Mouse (Mus musculus) testis, adult 2 months (tissue): ENCODE results near the gene Gm12830. TPM values are rescaled to one million over a fixed set of nuclear protein-coding genes. Genes with fewer than 3 reads are reported as not detected.
A peak's percentile ranks its signal among the peaks of the same experiment; 100 is the strongest.

Experiments used
- H3K27ac ChIP-seq: fragments of 200-500 bp; 2 replicates; pipeline ENCODE4 v1.5.1; 2012; ENCODE audit warnings: low read depth, low read length; ENCODE audit not compliant: control insufficient read depth, insufficient read depth
- H3K27me3 ChIP-seq: fragments of 200-500 bp; 2 replicates; pipeline ENCODE4 v1.6.1; 2012; ENCODE audit warnings: mild to moderate bottlenecking, low read length, moderate library complexity; ENCODE audit not compliant: control insufficient read depth, insufficient read depth
- H3K36me3 ChIP-seq: fragments of 200-500 bp; 2 replicates; pipeline ENCODE4 v1.6.1; 2012; ENCODE audit warnings: mild to moderate bottlenecking, low read length; ENCODE audit not compliant: control insufficient read depth, insufficient read depth
- H3K4me1 ChIP-seq: fragments of 200-500 bp; 2 replicates; pipeline ENCODE4 v1.6.1; 2012; ENCODE audit warnings: low read length; ENCODE audit not compliant: control insufficient read depth, insufficient read depth
- H3K4me3 ChIP-seq: fragments of 200-500 bp; 2 replicates; pipeline ENCODE4 v1.5.1; 2012; ENCODE audit warnings: low read depth, mild to moderate bottlenecking, low read length, moderate library complexity, mixed read lengths; ENCODE audit not compliant: control insufficient read depth
- CTCF ChIP-seq: fragments of 200-500 bp; IDR thresholded peaks from 2 replicates; pipeline ENCODE4 v1.5.1; 2012; ENCODE audit warnings: low read depth, mild to moderate bottlenecking, inconsistent platforms, low read length, moderate library complexity; ENCODE audit not compliant: control insufficient read depth, insufficient read depth, insufficient replicate concordance
- POLR2A ChIP-seq: fragments of 200-500 bp; IDR thresholded peaks from 2 replicates; pipeline ENCODE4 v1.6.1; 2012; ENCODE audit warnings: low read depth, mild to moderate bottlenecking, inconsistent platforms, low read length, moderate library complexity; ENCODE audit not compliant: control insufficient read depth
- polyA plus RNA-seq: library from polyadenylated mRNA; depleted of rRNA; stranded (reverse); fragments of >200 nt; gene quantifications from 2 replicates; pipeline ENCODE4 v1.2.3, GENCODE M21; 2012; rRNA removed

Gm12830 gene
- polyA plus RNA-seq: not detected in 2 replicates

- TF ChIP-seq POLR2A: no peak
- no peak for TF ChIP-seq CTCF
- H3K27me3 ChIP-seq: no peaks in the 10 kb centered on the region; the same call in 1 of the 2 replicates
- no peak within 1 kb of the TSS for H3K27ac ChIP-seq
- peak within 1 kb of the TSS; percentile 56 for H3K4me3 ChIP-seq
- peaks cover 7% of the 10 kb centered on the region for H3K4me1 ChIP-seq
- H3K36me3 ChIP-seq: no peaks in the 10 kb centered on the region
Measured at GRCm38 (mm10) chr4:114821567-114822192, at the start of gene Gm12830. Gene Gm12830 (plus strand): TSS chr4:114821722.

GRCm38 (mm10) chr4:114773316-114773715, 48.2 kb upstream of the Gm12830 start:
- TF ChIP-seq POLR2A: no peak
- TF ChIP-seq CTCF: no peak
- no peak overlapping the region for H3K27ac ChIP-seq
- H3K4me1 ChIP-seq: no peaks in the 10 kb centered on the region

GRCm38 (mm10) chr4:114777625-114778202, 43.8 kb upstream of the Gm12830 start:
- Histone ChIP-seq H3K36me3 (no peaks in the 10 kb centered on the region), H3K4me1 (peaks cover 7% of the 10 kb centered on the region), H3K27me3 (no peaks in the 10 kb centered on the region), H3K4me3 (no peak overlapping the region), H3K27ac (no peak overlapping the region)
- no peak for TF ChIP-seq CTCF
- TF ChIP-seq POLR2A: no peak

More at GRCm38 (mm10) chr4:114773316-114773715, 48.2 kb upstream of the Gm12830 start:
- Histone ChIP-seq H3K4me3 (no peak overlapping the region), H3K36me3 (no peaks in the 10 kb centered on the region), H3K27me3 (no peaks in the 10 kb centered on the region)

GRCm38 (mm10) chr4:114778716-114779474, 42.6 kb upstream of the Gm12830 start:
- no peak overlapping the region for H3K4me3 ChIP-seq
- no peaks in the 10 kb centered on the region for H3K36me3 ChIP-seq
- peaks cover 7% of the 10 kb centered on the region for H3K4me1 ChIP-seq
- no peak overlapping the region for H3K27ac ChIP-seq
- TF ChIP-seq POLR2A (no peak), CTCF (no peak)
- H3K27me3 ChIP-seq: no peaks in the 10 kb centered on the region

GRCm38 (mm10) chr4:114779475-114779757, 42.1 kb upstream of the Gm12830 start:
- Histone ChIP-seq H3K27ac (no peak overlapping the region), H3K27me3 (no peaks in the 10 kb centered on the region), H3K4me3 (no peak overlapping the region), H3K4me1 (peaks cover 7% of the 10 kb centered on the region), H3K36me3 (no peaks in the 10 kb centered on the region)
- TF ChIP-seq POLR2A (no peak), CTCF (no peak)

GRCm38 (mm10) chr4:114779758-114780546, 41.6 kb upstream of the Gm12830 start:
- Histone ChIP-seq H3K4me3 (no peak overlapping the region), H3K27ac (no peak overlapping the region), H3K4me1 (peaks cover 7% of the 10 kb centered on the region), H3K27me3 (no peaks in the 10 kb centered on the region), H3K36me3 (no peaks in the 10 kb centered on the region)
- TF ChIP-seq POLR2A: no peak
- TF ChIP-seq CTCF: no peak

- Histone ChIP-seq H3K27ac (no peak overlapping the region), H3K36me3 (no peaks in the 10 kb centered on the region), H3K4me3 (no peak overlapping the region), H3K4me1 (peaks cover 7% of the 10 kb centered on the region), H3K27me3 (no peaks in the 10 kb centered on the region)
- TF ChIP-seq POLR2A (no peak), CTCF (no peak)
Measured at GRCm38 (mm10) chr4:114782851-114783250, 38.7 kb upstream of the Gm12830 start.

- H3K4me1 ChIP-seq: peaks cover 3% of the 10 kb centered on the region
- no peak for TF ChIP-seq POLR2A
- TF ChIP-seq CTCF: no peak
- H3K27ac ChIP-seq: no peak overlapping the region
- H3K4me3 ChIP-seq: no peak overlapping the region
- H3K36me3 ChIP-seq: no peaks in the 10 kb centered on the region
- H3K27me3 ChIP-seq: no peaks in the 10 kb centered on the region
Measured at GRCm38 (mm10) chr4:114784735-114785134, 36.8 kb upstream of the Gm12830 start.
